Mouse (Mus musculus) CH12.LX (cell line): ENCODE results near the gene Etv1. TPM values are rescaled to one million over a fixed set of nuclear protein-coding genes. Genes with fewer than 3 reads are reported as not detected.

Experiments
- DNase-seq: peaks from one replicate; pipeline ENCODE4 v3.0.0-alpha.2; 2013; ENCODE audit errors: extremely low read depth
- H3K27ac ChIP-seq: 2 replicates; pipeline ENCODE4 v1.5.1; 2012; ENCODE audit warnings: low read depth, mild to moderate bottlenecking, control low read depth, moderate library complexity; ENCODE audit not compliant: insufficient read depth
- H3K27me3 ChIP-seq: replicated peaks from 2 replicates; pipeline ENCODE3; 2012; ENCODE audit warnings: inconsistent platforms
- H3K36me3 ChIP-seq, 2 experiments: replicated peaks in 1 of 2; 2 replicates each; pipeline versions ENCODE3 to v1.6.1; 2012; ENCODE audit warnings: inconsistent platforms in 1 of 2, low read length in 1 of 2, mild to moderate bottlenecking in 1 of 2, mixed read lengths in 1 of 2, moderate library complexity in 1 of 2; ENCODE audit not compliant: control insufficient read depth in 1 of 2, insufficient read depth in 1 of 2
- H3K4me1 ChIP-seq, 2 experiments: 2 replicates each; pipeline ENCODE4 v1.6.1; 2012; ENCODE audit warnings: inconsistent platforms in 1 of 2, moderate library complexity in 1 of 2; ENCODE audit not compliant: insufficient read depth in 2 of 2, control insufficient read depth in 1 of 2
- H3K4me2 ChIP-seq: 2 replicates; pipeline ENCODE4 v1.6.1; 2012; ENCODE audit warnings: low read depth, mild to moderate bottlenecking, control low read depth; ENCODE audit not compliant: poor library complexity, insufficient read depth, severe bottlenecking
- H3K4me3 ChIP-seq, 3 experiments: fragments of 150-350 bp in 1 of 3; sonication (generic) in 1 of 3; replicated peaks in 1 of 3; 2 replicates each; pipeline versions ENCODE3 to v1.5.1; 2011 to 2012; ENCODE audit warnings: low read depth in 2 of 3, low read length in 2 of 3, mild to moderate bottlenecking in 2 of 3, moderate library complexity in 2 of 3, control low read depth in 1 of 3, improper control_type of control experiment in 1 of 3, inconsistent platforms in 1 of 3, mixed read lengths in 1 of 3; ENCODE audit not compliant: poor library complexity in 1 of 3
- H3K79me2 ChIP-seq: replicated peaks from 2 replicates; pipeline ENCODE4 v1.6.1; 2012; ENCODE audit warnings: mild to moderate bottlenecking, moderate library complexity; ENCODE audit not compliant: control insufficient read depth, poor library complexity, insufficient read depth, severe bottlenecking; ENCODE audit errors: extremely low read depth
- H3K9ac ChIP-seq: 2 replicates; pipeline ENCODE4 v1.6.1; 2012; ENCODE audit warnings: low read depth, mild to moderate bottlenecking, control low read depth, moderate library complexity; ENCODE audit not compliant: insufficient read depth
- H3K9me3 ChIP-seq: replicated peaks from 2 replicates; pipeline ENCODE3; 2012; ENCODE audit warnings: low read length, inconsistent platforms, mixed read lengths
- BHLHE40 ChIP-seq: IDR thresholded peaks from 2 replicates; pipeline ENCODE4 v1.6.1; 2011; ENCODE audit warnings: mild to moderate bottlenecking, low read depth, low read length, improper control_type of control experiment
- CTCF ChIP-seq, 2 experiments: IDR thresholded peaks in 1 of 2; conservative IDR thresholded peaks in 1 of 2; 2 replicates each; pipeline ENCODE4 v1.5.1; 2011 to 2012; ENCODE audit warnings: low read depth in 2 of 2, low read length in 2 of 2, improper control_type of control experiment in 1 of 2, inconsistent platforms in 1 of 2, mild to moderate bottlenecking in 1 of 2, moderate library complexity in 1 of 2
- E2F4 ChIP-seq: IDR thresholded peaks from 2 replicates; pipeline ENCODE4 v1.6.1; 2011; ENCODE audit warnings: low read depth, low read length, improper control_type of control experiment; ENCODE audit not compliant: insufficient replicate concordance
- ELF1 ChIP-seq: IDR thresholded peaks from 2 replicates; pipeline ENCODE4 v1.6.1; 2014; ENCODE audit warnings: low read depth, mild to moderate bottlenecking, inconsistent platforms, low read length, improper control_type of control experiment
- ETS1 ChIP-seq: conservative IDR thresholded peaks from 2 replicates; pipeline ENCODE4 v1.6.1; 2012; ENCODE audit warnings: low read depth, mild to moderate bottlenecking, inconsistent platforms, low read length, improper control_type of control experiment, moderate library complexity
- GABPA ChIP-seq: IDR thresholded peaks from 2 replicates; pipeline ENCODE4 v1.6.1; 2012; ENCODE audit warnings: low read depth, low read length, improper control_type of control experiment, inconsistent platforms; ENCODE audit not compliant: insufficient replicate concordance
- HCFC1 ChIP-seq: IDR thresholded peaks from 2 replicates; pipeline ENCODE4 v1.6.1; 2012; ENCODE audit warnings: low read depth, mild to moderate bottlenecking, inconsistent platforms, low read length, improper control_type of control experiment
- IRF4 ChIP-seq: IDR thresholded peaks from 2 replicates; pipeline ENCODE4 v1.6.1; 2014; ENCODE audit warnings: low read depth, mild to moderate bottlenecking, inconsistent platforms, low read length, improper control_type of control experiment
- JUN ChIP-seq: IDR thresholded peaks from 2 replicates; pipeline ENCODE4 v1.6.1; 2011; ENCODE audit warnings: low read depth, mild to moderate bottlenecking, low read length, improper control_type of control experiment, moderate library complexity; ENCODE audit not compliant: insufficient read depth
- MAFK ChIP-seq: IDR thresholded peaks from 2 replicates; pipeline ENCODE4 v1.6.1; 2011; ENCODE audit warnings: low read length, improper control_type of control experiment; ENCODE audit not compliant: insufficient replicate concordance
- MAX ChIP-seq: IDR thresholded peaks from 2 replicates; pipeline ENCODE4 v1.6.1; 2011; ENCODE audit warnings: low read length, improper control_type of control experiment
- MAZ ChIP-seq: IDR thresholded peaks from 2 replicates; pipeline ENCODE4 v1.6.1; 2012; ENCODE audit warnings: low read depth, mild to moderate bottlenecking, inconsistent platforms, low read length, improper control_type of control experiment, moderate library complexity
- MEF2A ChIP-seq: IDR thresholded peaks from 2 replicates; pipeline ENCODE4 v1.6.1; 2014; ENCODE audit warnings: low read depth, mild to moderate bottlenecking, inconsistent platforms, low read length, improper control_type of control experiment, borderline replicate concordance
- MXI1 ChIP-seq: IDR thresholded peaks from 2 replicates; pipeline ENCODE4 v1.6.1; 2011; ENCODE audit warnings: mild to moderate bottlenecking, low read depth, low read length, improper control_type of control experiment
- MYC ChIP-seq: IDR thresholded peaks from 2 replicates; pipeline ENCODE4 v1.6.1; 2011; ENCODE audit warnings: low read depth, mild to moderate bottlenecking, improper control_type of control experiment, low read length
- NELFE ChIP-seq: IDR thresholded peaks from 2 replicates; pipeline ENCODE4 v1.6.1; 2011; ENCODE audit warnings: low read depth, low read length, improper control_type of control experiment
- NRF1 ChIP-seq: IDR thresholded peaks from 2 replicates; pipeline ENCODE4 v1.6.1; 2014; ENCODE audit warnings: low read depth, mild to moderate bottlenecking, inconsistent platforms, low read length, improper control_type of control experiment, moderate library complexity
- PAX5 ChIP-seq: IDR thresholded peaks from 2 replicates; pipeline ENCODE4 v1.6.1; 2012; ENCODE audit warnings: low read length, inconsistent platforms, mixed read lengths
- POLR2A ChIP-seq: IDR thresholded peaks from 2 replicates; pipeline ENCODE4 v1.6.1; 2011; ENCODE audit warnings: low read depth, mild to moderate bottlenecking, improper control_type of control experiment, low read length
- POLR2AphosphoS2 ChIP-seq: IDR thresholded peaks from 2 replicates; pipeline ENCODE4 v1.6.1; 2011; ENCODE audit warnings: low read depth, low read length, improper control_type of control experiment
- RAD21 ChIP-seq: IDR thresholded peaks from 2 replicates; pipeline ENCODE4 v1.6.1; 2011; ENCODE audit warnings: low read depth, mild to moderate bottlenecking, low read length, improper control_type of control experiment, moderate library complexity
- RCOR1 ChIP-seq: conservative IDR thresholded peaks from 2 replicates; pipeline ENCODE4 v1.6.1; 2012; ENCODE audit warnings: low read depth, mild to moderate bottlenecking, inconsistent platforms, low read length, improper control_type of control experiment
- SIN3A ChIP-seq: IDR thresholded peaks from 2 replicates; pipeline ENCODE4 v1.6.1; 2012; ENCODE audit warnings: low read length, improper control_type of control experiment, inconsistent platforms
- SMC3 ChIP-seq: IDR thresholded peaks from 2 replicates; pipeline ENCODE4 v1.6.1; 2011; ENCODE audit warnings: low read depth, low read length, improper control_type of control experiment
- TBP ChIP-seq: conservative IDR thresholded peaks from 2 replicates; pipeline ENCODE4 v1.6.1; 2011; ENCODE audit warnings: low read depth, low read length, improper control_type of control experiment
- TCF12 ChIP-seq: IDR thresholded peaks from 2 replicates; pipeline ENCODE4 v1.6.1; 2014; ENCODE audit warnings: low read depth, mild to moderate bottlenecking, inconsistent platforms, low read length, improper control_type of control experiment
- UBTF ChIP-seq: IDR thresholded peaks from 2 replicates; pipeline ENCODE4 v1.6.1; 2012; ENCODE audit warnings: low read depth, mild to moderate bottlenecking, inconsistent platforms, low read length, improper control_type of control experiment, moderate library complexity
- USF1 ChIP-seq: IDR thresholded peaks from 2 replicates; pipeline ENCODE4 v1.6.1; 2014; ENCODE audit warnings: low read depth, mild to moderate bottlenecking, inconsistent platforms, low read length, improper control_type of control experiment
- USF2 ChIP-seq: conservative IDR thresholded peaks from 2 replicates; pipeline ENCODE4 v1.6.1; 2011; ENCODE audit warnings: low read depth, low read length, improper control_type of control experiment
- ZKSCAN1 ChIP-seq: IDR thresholded peaks from 2 replicates; pipeline ENCODE4 v1.6.1; 2012; ENCODE audit warnings: low read depth, inconsistent platforms, low read length, improper control_type of control experiment, borderline replicate concordance
- dilution Hi-C: fragments of 300-500 bp; cut with MboI; formaldehyde crosslinking; loops from 2 replicates; pipeline ENCODE4 v1.14.3; 2020; ENCODE audit warnings: low sequenced_read_pairs; ENCODE audit not compliant: extremely low pct_unique_long_range_greater_than_20kb, extremely low pct_ligation_motif_present
- in situ Hi-C: fragments of 300-500 bp; cut with MboI; formaldehyde crosslinking; loops from 3 replicates; pipeline ENCODE4 v1.14.3; 2019; ENCODE audit warnings: low sequenced_read_pairs, low pct_ligation_motif_present, low pct_unique_long_range_greater_than_20kb, mixed read lengths
- polyA plus RNA-seq: library from polyadenylated mRNA; unstranded; fragments of >175 nt; gene quantifications from 2 replicates; pipeline ENCODE4 v1.2.1, GENCODE M21; 2012; ENCODE audit warnings: low read depth; ENCODE audit not compliant: insufficient read length
- total RNA-seq, 2 experiments: library from RNA; depleted of rRNA; stranded (reverse); fragments of 300-350 nt in 1 of 2; fragments of >200 nt in 1 of 2; gene quantifications; 2 replicates each; pipeline ENCODE4 v1.2.3; 2012 to 2014

Etv1 gene
- total and polyA plus RNA-seq, 3 experiments: 3.4 to 5.4 (median 4.4) TPM

- in situ Hi-C loops: no loop called here
- Histone ChIP-seq H3K79me2 (no peaks in the 10 kb centered on the region), H3K27me3 (no peaks in the 10 kb centered on the region), H3K4me3 (no peak overlapping the region), H3K27ac (no peak overlapping the region), H3K9me3 (no peaks in the 10 kb centered on the region), H3K36me3 (no peaks in the 10 kb centered on the region), H3K9ac (no peak overlapping the region), H3K4me2 (no peak overlapping the region), H3K4me1 (peaks cover 0 to 21% of the 10 kb centered on the region in 2 experiments; a peak in 2 of 4 replicates)
- no peak for DNase-seq
- TF ChIP-seq ZKSCAN1 (no peak), USF1 (no peak), MAFK (no peak), CTCF (conservative IDR thresholded peaks at IDR 0.05 in 1 of 2, IDR thresholded peaks at IDR 0.05 in 1 of 2; ENCODE audit: low read depth in 2 of 2, low read length in 2 of 2) (no peak), POLR2AphosphoS2 (no peak), RCOR1 (no peak), POLR2A (no peak), MEF2A (no peak), BHLHE40 (no peak), HCFC1 (no peak), PAX5 (no peak), TCF12 (no peak), ELF1 (no peak), E2F4 (no peak), NRF1 (no peak), UBTF (no peak), SMC3 (no peak), ETS1 (no peak), SIN3A (no peak)
- dilution Hi-C loops: no loop called here
These were observed 39.1 kb downstream of the Etv1 start for GRCm38 (mm10) chr12:38818320-38818719.

DNA sequence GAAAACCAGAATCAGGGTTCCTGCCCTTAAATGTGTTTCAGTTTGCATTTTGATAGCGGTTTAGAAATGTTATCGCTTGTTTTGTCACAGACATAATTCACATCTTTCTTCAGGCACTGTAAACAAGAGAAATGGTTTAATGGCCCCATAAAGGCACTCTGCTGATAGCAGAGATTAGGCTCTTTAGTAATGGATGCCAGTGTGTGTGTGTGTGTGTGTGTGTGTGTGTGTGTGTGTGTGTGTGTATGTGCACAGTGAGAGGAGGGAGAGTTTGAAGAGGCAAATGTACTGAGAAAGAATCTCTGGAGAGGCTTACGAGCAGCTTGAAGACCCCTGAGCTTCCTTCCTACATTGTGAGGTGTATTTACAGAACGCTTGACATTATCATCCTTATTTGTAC, 41.5 kb downstream of the Etv1 start:
- H3K9ac ChIP-seq: no peak overlapping the region
- in situ Hi-C loops: no loop called here
- H3K36me3 ChIP-seq: no peaks in the 10 kb centered on the region
- H3K9me3 ChIP-seq: no peaks in the 10 kb centered on the region
- no peak overlapping the region for H3K4me2 ChIP-seq
- no peaks in the 10 kb centered on the region for H3K27me3 ChIP-seq
- no peaks in the 10 kb centered on the region for H3K79me2 ChIP-seq
- TF ChIP-seq TBP (no peak), POLR2AphosphoS2 (no peak), GABPA (no peak), UBTF (no peak), MAZ (no peak), BHLHE40 (no peak), IRF4 (no peak), MAX (no peak), JUN (no peak), SIN3A (no peak), RAD21 (no peak), USF2 (no peak), MYC (no peak), NELFE (no peak), MXI1 (no peak)
- DNase-seq: no peak
- dilution Hi-C loops: no loop called here
- H3K4me3 ChIP-seq: no peak overlapping the region
- H3K27ac ChIP-seq: no peak overlapping the region
- H3K4me1 ChIP-seq: peaks cover 0 to 7% of the 10 kb centered on the region in 2 experiments; a peak in 1 of 4 replicates
